Mouse (Mus musculus) thymus, adult 18-20 months (tissue): Measurements from ENCODE around the gene Psmd9.
A peak's percentile ranks its signal among the peaks of the same experiment; 100 is the strongest.

Experiments
- DNase-seq, 2 experiments: peaks; one replicate each; pipeline ENCODE4 v3.0.0; 2022; ENCODE audit warnings: mixed read lengths in 2 of 2

Gene Psmd9

GRCm38 (mm10) chr5:123169284-123169683 is at the start of gene Psmd9:
Psmd9 (plus strand) TSS chr5:123169413.
- no peak for DNase-seq

- no peak for DNase-seq
These were observed 48.5 kb upstream of the Psmd9 start for GRCm38 (mm10) chr5:123120624-123121215.

GRCm38 (mm10) chr5:123122181-123122580 is 47.0 kb upstream of the Psmd9 start:
- peak in 1 of 2 experiments; percentile 17 for DNase-seq

GRCm38 (mm10) chr5:123125105-123125504 is 44.1 kb upstream of the Psmd9 start:
- no peak for DNase-seq

- peak; percentile 47 to 74 for DNase-seq
These were observed 43.4 kb upstream of the Psmd9 start for GRCm38 (mm10) chr5:123125638-123126406.

- peak in 1 of 2 experiments; percentile 7 for DNase-seq
These were observed 42.2 kb upstream of the Psmd9 start for GRCm38 (mm10) chr5:123127031-123127430.

- peak; percentile 84 to 92 for DNase-seq
These were observed 40.6 kb upstream of the Psmd9 start for GRCm38 (mm10) chr5:123128426-123129169.

- no peak for DNase-seq
These were observed 39.9 kb upstream of the Psmd9 start for GRCm38 (mm10) chr5:123129170-123129757.

- no peak for DNase-seq
These were observed 39.0 kb upstream of the Psmd9 start for GRCm38 (mm10) chr5:123130030-123130813.

GRCm38 (mm10) chr5:123130814-123131148 is 38.4 kb upstream of the Psmd9 start:
- DNase-seq = no peak

GRCm38 (mm10) chr5:123132308-123133071 is 36.7 kb upstream of the Psmd9 start, which contains the start of gene Rhof:
Rhof (minus strand) TSS chr5:123132692.
- DNase-seq = peak; percentile 76 to 88

GRCm38 (mm10) chr5:123133083-123133783 is 36.0 kb upstream of the Psmd9 start:
- peak; percentile 80 to 84 for DNase-seq

GRCm38 (mm10) chr5:123133784-123134143 is 35.4 kb upstream of the Psmd9 start:
- peak in 1 of 2 experiments; percentile 34 for DNase-seq

GRCm38 (mm10) chr5:123134186-123134874 is 34.9 kb upstream of the Psmd9 start:
- peak in 1 of 2 experiments; percentile 28 for DNase-seq

- DNase-seq = no peak
These were observed 34.3 kb upstream of the Psmd9 start for GRCm38 (mm10) chr5:123134875-123135382.

GRCm38 (mm10) chr5:123135471-123136360 is 33.5 kb upstream of the Psmd9 start:
- peak; percentile 56 to 59 for DNase-seq

- DNase-seq = peak; percentile 69 to 73
These were observed 32.7 kb upstream of the Psmd9 start for GRCm38 (mm10) chr5:123136361-123137043.
